Mouse (Mus musculus): Measurements from ENCODE around the gene Ttf2.

DNA sequence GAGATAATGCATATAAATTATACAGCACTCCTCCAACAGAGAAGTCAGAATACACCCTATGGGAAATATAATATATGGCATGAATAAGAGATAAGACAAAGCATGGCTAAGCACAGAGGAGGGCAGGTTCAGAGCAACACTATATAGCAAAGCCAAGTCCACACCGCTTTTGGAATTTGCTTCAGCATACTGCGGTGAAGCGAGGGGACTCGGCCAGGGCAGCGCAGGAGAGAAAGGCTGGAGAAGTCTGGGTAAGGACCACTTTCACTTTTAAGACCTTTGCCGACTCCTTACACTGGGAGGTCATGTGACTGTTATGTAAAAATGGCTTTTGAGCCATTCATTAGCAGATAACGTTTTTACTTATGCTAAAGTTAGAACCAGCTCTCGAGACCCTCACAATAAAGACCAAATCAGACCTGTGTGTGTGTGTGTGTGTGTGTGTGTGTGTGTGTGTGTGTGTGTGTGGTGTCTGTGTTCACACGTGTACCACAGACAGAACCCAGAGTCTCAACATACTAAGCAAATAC is 48.8 kb downstream of the Ttf2 start:
- no peak for TF ChIP-seq TAL1 (conservative IDR thresholded peaks at IDR 0.05; ENCODE audit: low read depth, low read length)
- no peak for TF ChIP-seq CTCF (IDR thresholded peaks at IDR 0.05; ENCODE audit: low read depth, low read length)

All from G1E (cell line).